Mouse (Mus musculus): ENCODE measurements around the gene Gm20388.

- TF ChIP-seq CTCF (IDR thresholded peaks at IDR 0.05; ENCODE audit: low read depth, low read length) = no peak
- no peak for TF ChIP-seq GATA1 (IDR thresholded peaks at IDR 0.05; ENCODE audit: borderline replicate concordance, low read length)
- TF ChIP-seq POLR2AphosphoS5 (IDR thresholded peaks at IDR 0.05; ENCODE audit: insufficient replicate concordance, low read depth, low read length) = no peak
- no peak for TF ChIP-seq TAL1 (conservative IDR thresholded peaks at IDR 0.05; ENCODE audit: low read depth, low read length)
Observed at GRCm38 (mm10) chr8:121570801-121571200, 1660.2 kb downstream of the Gm20388 start.

Data from G1E (cell line).